Mouse (Mus musculus) intestine, embryonic 16.5 days (tissue): ENCODE data around the gene Abcb9. TPM values are rescaled to one million over a fixed set of nuclear protein-coding genes. Genes with fewer than 3 reads are reported as not detected.
A peak's percentile ranks its signal among the peaks of the same experiment; 100 is the strongest.

Source experiments
- ATAC-seq: fragments of 200-750 bp; cut with Nextera tagmentation; 2 replicates; pipeline ENCODE4 v1.8.0; 2017; ENCODE audit warnings: moderate TSS enrichment, moderate library complexity
- H3K27ac ChIP-seq: fragments of 300-500 bp; sonication (generic); 2 replicates; pipeline ENCODE4 v1.5.1; 2014; ENCODE audit warnings: mild to moderate bottlenecking, low read length
- H3K27me3 ChIP-seq: fragments of 300-500 bp; sonication (generic); replicated peaks from 2 replicates; pipeline ENCODE4 v1.6.1; 2014; ENCODE audit warnings: low read length, control low read depth, mixed read lengths; ENCODE audit not compliant: control insufficient read depth, insufficient read depth
- H3K36me3 ChIP-seq: fragments of 300-500 bp; sonication (generic); 2 replicates; pipeline ENCODE4 v1.6.1; 2014; ENCODE audit warnings: low read length, control low read depth; ENCODE audit not compliant: control insufficient read depth, insufficient read depth
- H3K4me1 ChIP-seq: fragments of 300-500 bp; sonication (generic); 2 replicates; pipeline ENCODE4 v1.6.1; 2014; ENCODE audit warnings: low read length, control low read depth, mixed read lengths; ENCODE audit not compliant: control insufficient read depth, insufficient read depth
- H3K4me2 ChIP-seq: fragments of 300-500 bp; sonication (generic); 2 replicates; pipeline ENCODE4 v1.6.1; 2014; ENCODE audit warnings: low read depth, low read length, control low read depth
- H3K4me3 ChIP-seq: fragments of 300-500 bp; sonication (generic); 2 replicates; pipeline ENCODE4 v1.5.1; 2014; ENCODE audit warnings: mild to moderate bottlenecking, low read length
- H3K9ac ChIP-seq: fragments of 300-500 bp; sonication (generic); 2 replicates; pipeline ENCODE4 v1.6.1; 2014; ENCODE audit warnings: low read depth, low read length
- H3K9me3 ChIP-seq: fragments of 300-500 bp; sonication (generic); 2 replicates; pipeline ENCODE4 v1.6.1; 2016; ENCODE audit warnings: low read length, control low read depth; ENCODE audit not compliant: control insufficient read depth
- WGBS: fragments of 180-500 bp; shearing (Covaris S2); extraction: QIAGEN DNeasy Blood & Tissue Kit; methylation state at CpG from one replicate; pipeline ENCODE4 v1.1.7; 2014; 5-methylcytosine and 5-hydroxymethylcytosine counted together
- polyA plus RNA-seq: library from polyadenylated mRNA; unstranded; fragments of >200 nt; fragmentation: Nextera tagmentation; extraction: Ambion mirVana; gene quantifications from 2 replicates; pipeline ENCODE4 v1.2.1, GENCODE M21; 2015

Abcb9 gene
- polyA plus RNA-seq, 1 experiment from 2014 or later, result 2.5 TPM

- no peak for ATAC-seq
- Histone ChIP-seq H3K4me3 (no peak overlapping the region), H3K36me3 (no peaks in the 10 kb centered on the region), H3K9ac (no peak overlapping the region), H3K27ac (no peak overlapping the region), H3K9me3 (no peaks in the 10 kb centered on the region), H3K4me2 (peak overlapping the region; percentile 4; the same call in 1 of the 2 replicates), H3K27me3 (no peaks in the 10 kb centered on the region), H3K4me1 (peaks cover 44% of the 10 kb centered on the region)
- 77% methylated on average over 19 of the region's 19 CpGs for WGBS
These were observed 66.2 kb downstream of the Abcb9 start for GRCm38 (mm10) chr5:124029220-124030035.

- peaks cover 44% of the 10 kb centered on the region for H3K4me1 ChIP-seq
- H3K4me2 ChIP-seq, result no peak overlapping the region
- no peak overlapping the region for H3K27ac ChIP-seq
These were observed 66.9 kb downstream of the Abcb9 start for GRCm38 (mm10) chr5:124028680-124029079.

GRCm38 (mm10) chr5:124027702-124028470 is 67.7 kb downstream of the Abcb9 start:
- Histone ChIP-seq H3K9ac (0 out of 2 replicates have a peak overlapping the region, but pooled peaks have one; percentile 4), H3K9me3 (no peaks in the 10 kb centered on the region), H3K36me3 (no peaks in the 10 kb centered on the region), H3K27ac (peak overlapping the region; percentile 11; the same call in 1 of the 2 replicates), H3K27me3 (no peaks in the 10 kb centered on the region), H3K4me1 (peaks cover 44% of the 10 kb centered on the region), H3K4me3 (no peak overlapping the region), H3K4me2 (no peak overlapping the region)
- 66% methylated on average over 19 of the region's 19 CpGs for WGBS
- ATAC-seq, result no peak

More at GRCm38 (mm10) chr5:124028680-124029079, 66.9 kb downstream of the Abcb9 start:
- H3K27me3 ChIP-seq, result no peaks in the 10 kb centered on the region
- whole genome bisulfite sequencing, result 65% methylated on average over 7 of the region's 7 CpGs
- no peaks in the 10 kb centered on the region for H3K9me3 ChIP-seq
- ATAC-seq, result no peak
- no peak overlapping the region for H3K9ac ChIP-seq
- H3K4me3 ChIP-seq, result no peak overlapping the region
- H3K36me3 ChIP-seq, result no peaks in the 10 kb centered on the region

- H3K4me1 ChIP-seq, result peaks cover 44% of the 10 kb centered on the region
- H3K4me3 ChIP-seq, result no peak overlapping the region
- 0 out of 2 replicates have a peak overlapping the region, but pooled peaks have one; percentile 10 for H3K27ac ChIP-seq
- H3K9me3 ChIP-seq, result no peaks in the 10 kb centered on the region
- H3K36me3 ChIP-seq, result no peaks in the 10 kb centered on the region
- no peak for ATAC-seq
- 88% methylated on average over 5 of the region's 5 CpGs for WGBS
- H3K9ac ChIP-seq, result no peak overlapping the region
- no peak overlapping the region for H3K4me2 ChIP-seq
- H3K27me3 ChIP-seq, result no peaks in the 10 kb centered on the region
These were observed 69.0 kb downstream of the Abcb9 start for GRCm38 (mm10) chr5:124026568-124026967.

GRCm38 (mm10) chr5:124025587-124026441 is 69.8 kb downstream of the Abcb9 start:
- H3K4me2 ChIP-seq, result no peak overlapping the region
- no peaks in the 10 kb centered on the region for H3K27me3 ChIP-seq
- 0 out of 2 replicates have a peak overlapping the region, but pooled peaks have one; percentile 10 for H3K27ac ChIP-seq
- no peak overlapping the region for H3K4me3 ChIP-seq
- H3K4me1 ChIP-seq, result peaks cover 41% of the 10 kb centered on the region
- H3K9me3 ChIP-seq, result no peaks in the 10 kb centered on the region
- H3K36me3 ChIP-seq, result no peaks in the 10 kb centered on the region
- WGBS, result 85% methylated on average over 15 of the region's 15 CpGs
- no peak for ATAC-seq
- H3K9ac ChIP-seq, result no peak overlapping the region

- ATAC-seq, result no peak
- no peaks in the 10 kb centered on the region for H3K9me3 ChIP-seq
- no peak overlapping the region for H3K4me2 ChIP-seq
- no peak overlapping the region for H3K9ac ChIP-seq
- peaks cover 35% of the 10 kb centered on the region for H3K4me1 ChIP-seq
- no peak overlapping the region for H3K4me3 ChIP-seq
- no peaks in the 10 kb centered on the region for H3K36me3 ChIP-seq
- WGBS, result 73% methylated on average over 9 of the region's 9 CpGs
- H3K27ac ChIP-seq, result no peak overlapping the region
- no peaks in the 10 kb centered on the region for H3K27me3 ChIP-seq
These were observed 70.5 kb downstream of the Abcb9 start for GRCm38 (mm10) chr5:124025146-124025545.

- WGBS, result 80% methylated on average over 6 of the region's 6 CpGs
- no peaks in the 10 kb centered on the region for H3K9me3 ChIP-seq
- no peak overlapping the region for H3K4me2 ChIP-seq
- H3K27me3 ChIP-seq, result no peaks in the 10 kb centered on the region
- H3K36me3 ChIP-seq, result no peaks in the 10 kb centered on the region
- H3K4me1 ChIP-seq, result peaks cover 37% of the 10 kb centered on the region
- H3K27ac ChIP-seq, result no peak overlapping the region
- H3K9ac ChIP-seq, result no peak overlapping the region
- no peak overlapping the region for H3K4me3 ChIP-seq
- no peak for ATAC-seq
These were observed 70.9 kb downstream of the Abcb9 start for GRCm38 (mm10) chr5:124024677-124025076.

GRCm38 (mm10) chr5:124022365-124022764 is 73.2 kb downstream of the Abcb9 start:
- no peak for ATAC-seq
- H3K4me2 ChIP-seq, result no peak overlapping the region
- no peak overlapping the region for H3K9ac ChIP-seq
- no peaks in the 10 kb centered on the region for H3K27me3 ChIP-seq
- peaks cover 31% of the 10 kb centered on the region for H3K4me1 ChIP-seq
- no peak overlapping the region for H3K27ac ChIP-seq
- 75% methylated on average over 7 of the region's 7 CpGs for WGBS
- H3K36me3 ChIP-seq, result no peaks in the 10 kb centered on the region
- no peaks in the 10 kb centered on the region for H3K9me3 ChIP-seq
- no peak overlapping the region for H3K4me3 ChIP-seq

GRCm38 (mm10) chr5:124021701-124022100 is 73.9 kb downstream of the Abcb9 start:
- WGBS, result 89% methylated on average over 11 of the region's 11 CpGs
- Histone ChIP-seq H3K27ac (no peak overlapping the region), H3K4me1 (peaks cover 32% of the 10 kb centered on the region), H3K27me3 (no peaks in the 10 kb centered on the region), H3K4me2 (no peak overlapping the region), H3K36me3 (no peaks in the 10 kb centered on the region), H3K9ac (no peak overlapping the region), H3K4me3 (no peak overlapping the region), H3K9me3 (no peaks in the 10 kb centered on the region)
- ATAC-seq, result no peak
